Mouse (Mus musculus) ES-Bruce4 (cell line): Measurements from ENCODE around the gene Gtf2f1. TPM values are rescaled to one million over a fixed set of nuclear protein-coding genes. Genes with fewer than 3 reads are reported as not detected.

Experiments used
- H3K27ac ChIP-seq: 2 replicates; pipeline ENCODE4 v1.5.1; 2012; ENCODE audit warnings: low read length, inconsistent platforms; ENCODE audit not compliant: insufficient read depth
- H3K27me3 ChIP-seq: 2 replicates; pipeline ENCODE4 v1.6.1; 2012; ENCODE audit warnings: mild to moderate bottlenecking, low read length, inconsistent platforms; ENCODE audit not compliant: control insufficient read depth, poor library complexity, insufficient read depth, severe bottlenecking
- H3K36me3 ChIP-seq: 2 replicates; pipeline ENCODE4 v1.6.1; 2012; ENCODE audit warnings: inconsistent platforms, mild to moderate bottlenecking, low read length, moderate library complexity; ENCODE audit not compliant: control insufficient read depth, poor library complexity, insufficient read depth, severe bottlenecking
- H3K4me1 ChIP-seq: one replicate; pipeline ENCODE4 v1.8.1; 2011; ENCODE audit warnings: low read length; ENCODE audit not compliant: control insufficient read depth, insufficient read depth
- H3K4me3 ChIP-seq: 2 replicates; pipeline ENCODE4 v1.5.1; 2011; ENCODE audit warnings: low read depth, mild to moderate bottlenecking, low read length
- H3K9ac ChIP-seq: 2 replicates; pipeline ENCODE4 v1.6.1; 2012; ENCODE audit warnings: low read depth, mild to moderate bottlenecking, inconsistent platforms; ENCODE audit not compliant: poor library complexity, severe bottlenecking
- H3K9me3 ChIP-seq: replicated peaks from 2 replicates; pipeline ENCODE4 v1.6.1; 2012; ENCODE audit warnings: mild to moderate bottlenecking, low read length, inconsistent platforms; ENCODE audit not compliant: control insufficient read depth, poor library complexity, insufficient read depth, severe bottlenecking
- CTCF ChIP-seq: IDR thresholded peaks from one replicate; pipeline ENCODE4 v1.8.1; 2011; ENCODE audit warnings: low read depth, low read length
- EP300 ChIP-seq: IDR thresholded peaks from 2 replicates; pipeline ENCODE4 v1.6.1; 2011; ENCODE audit warnings: low read depth, low read length; ENCODE audit not compliant: insufficient read depth
- POLR2A ChIP-seq: IDR thresholded peaks from one replicate; pipeline ENCODE4 v1.8.1; 2011; ENCODE audit warnings: low read length; ENCODE audit not compliant: insufficient read depth
- polyA plus RNA-seq: library from polyadenylated mRNA; stranded (reverse); fragments of >200 nt; gene quantifications from 2 replicates; pipeline ENCODE4 v1.2.4, GENCODE M21; 2011; ENCODE audit warnings: low read depth; ENCODE audit not compliant: missing spikeins, insufficient read depth, insufficient read length

Gtf2f1 gene
- polyA plus RNA-seq, 1 experiment = 74.1 TPM

DNA sequence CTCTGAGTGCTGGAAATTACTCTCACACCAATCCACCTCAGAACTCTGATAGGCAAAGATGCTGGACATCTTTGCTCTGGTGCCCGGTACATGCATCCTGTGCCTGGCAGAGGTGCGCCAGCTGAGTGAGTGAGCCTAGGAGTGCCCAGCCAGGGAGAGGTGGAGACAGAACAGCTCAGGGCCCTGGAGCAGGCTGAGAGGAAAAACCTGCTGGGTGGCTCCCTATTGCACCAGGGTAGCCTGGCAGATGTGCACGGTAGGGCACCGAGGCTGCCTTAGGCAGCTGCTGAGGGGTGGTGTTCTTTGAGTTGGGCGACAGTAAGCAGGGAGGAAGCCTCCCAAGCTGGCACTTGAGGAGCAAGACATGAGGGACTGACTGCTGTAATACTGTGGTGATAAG, 29.1 kb downstream of the Gtf2f1 start, which contains the start of gene Acer1:
Gene Acer1 (minus strand): TSS at position 114 of the 400 bp plus-strand sequence.
- H3K9ac ChIP-seq = no peak within 1 kb of the TSS
- H3K4me1 ChIP-seq = no peaks in the 10 kb centered on the region
- TF ChIP-seq EP300 (no peak), POLR2A (no peak), CTCF (no peak)
- no peaks in the 10 kb centered on the region for H3K36me3 ChIP-seq
- no peak within 1 kb of the TSS for H3K4me3 ChIP-seq
- H3K27me3 ChIP-seq = no peaks in the 10 kb centered on the region
- no peak within 1 kb of the TSS for H3K27ac ChIP-seq
- no peaks in the 10 kb centered on the region for H3K9me3 ChIP-seq

GRCm38 (mm10) chr17:56981049-56981448, 30.0 kb downstream of the Gtf2f1 start:
- H3K4me1 ChIP-seq = no peaks in the 10 kb centered on the region
- TF ChIP-seq CTCF (no peak), EP300 (no peak), POLR2A (no peak)
- no peak overlapping the region for H3K9ac ChIP-seq
- no peak overlapping the region for H3K27ac ChIP-seq
- H3K4me3 ChIP-seq = no peak overlapping the region
- H3K36me3 ChIP-seq = no peaks in the 10 kb centered on the region
- H3K9me3 ChIP-seq = no peaks in the 10 kb centered on the region
- no peaks in the 10 kb centered on the region for H3K27me3 ChIP-seq

- no peaks in the 10 kb centered on the region for H3K36me3 ChIP-seq
- no peak overlapping the region for H3K4me3 ChIP-seq
- no peak overlapping the region for H3K27ac ChIP-seq
- H3K4me1 ChIP-seq = peaks cover 2% of the 10 kb centered on the region
- TF ChIP-seq CTCF = no peak
- TF ChIP-seq EP300 = no peak
- TF ChIP-seq POLR2A = no peak
- H3K9ac ChIP-seq = no peak overlapping the region
- no peaks in the 10 kb centered on the region for H3K27me3 ChIP-seq
- H3K9me3 ChIP-seq = no peaks in the 10 kb centered on the region
Observed at GRCm38 (mm10) chr17:56979524-56979923, 31.6 kb downstream of the Gtf2f1 start.

- Histone ChIP-seq H3K27ac (no peak overlapping the region), H3K9me3 (no peaks in the 10 kb centered on the region), H3K9ac (no peak overlapping the region), H3K4me3 (no peak overlapping the region), H3K27me3 (no peaks in the 10 kb centered on the region), H3K4me1 (peaks cover 3% of the 10 kb centered on the region), H3K36me3 (no peaks in the 10 kb centered on the region)
- TF ChIP-seq POLR2A = no peak
- no peak for TF ChIP-seq EP300
- no peak for TF ChIP-seq CTCF
Observed at GRCm38 (mm10) chr17:56976531-56977390, 34.3 kb downstream of the Gtf2f1 start.

DNA sequence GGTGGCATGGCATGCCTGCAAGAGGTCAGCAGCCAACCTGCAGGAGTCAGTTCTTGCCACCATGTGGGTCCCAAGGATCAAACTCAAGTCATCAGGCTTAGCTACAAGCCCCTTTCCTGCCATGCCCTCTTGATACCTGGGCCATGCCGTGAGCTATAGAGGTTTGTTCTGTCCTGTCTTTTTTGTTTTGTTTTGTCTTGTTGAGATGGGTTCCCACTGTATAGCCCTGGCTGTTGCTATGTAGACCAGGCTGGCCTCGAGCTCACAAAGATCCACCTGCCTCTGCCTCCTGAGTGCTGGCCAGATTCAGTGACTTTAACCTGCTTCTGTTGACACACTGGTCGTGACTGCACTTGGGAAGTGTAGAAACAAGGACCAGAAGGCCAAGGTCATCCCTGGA, 35.7 kb downstream of the Gtf2f1 start:
- Histone ChIP-seq H3K27me3 (no peaks in the 10 kb centered on the region), H3K9ac (no peak overlapping the region), H3K36me3 (no peaks in the 10 kb centered on the region), H3K4me1 (peaks cover 3% of the 10 kb centered on the region), H3K27ac (no peak overlapping the region), H3K9me3 (no peaks in the 10 kb centered on the region), H3K4me3 (no peak overlapping the region)
- TF ChIP-seq POLR2A (no peak), EP300 (no peak), CTCF (no peak)

DNA sequence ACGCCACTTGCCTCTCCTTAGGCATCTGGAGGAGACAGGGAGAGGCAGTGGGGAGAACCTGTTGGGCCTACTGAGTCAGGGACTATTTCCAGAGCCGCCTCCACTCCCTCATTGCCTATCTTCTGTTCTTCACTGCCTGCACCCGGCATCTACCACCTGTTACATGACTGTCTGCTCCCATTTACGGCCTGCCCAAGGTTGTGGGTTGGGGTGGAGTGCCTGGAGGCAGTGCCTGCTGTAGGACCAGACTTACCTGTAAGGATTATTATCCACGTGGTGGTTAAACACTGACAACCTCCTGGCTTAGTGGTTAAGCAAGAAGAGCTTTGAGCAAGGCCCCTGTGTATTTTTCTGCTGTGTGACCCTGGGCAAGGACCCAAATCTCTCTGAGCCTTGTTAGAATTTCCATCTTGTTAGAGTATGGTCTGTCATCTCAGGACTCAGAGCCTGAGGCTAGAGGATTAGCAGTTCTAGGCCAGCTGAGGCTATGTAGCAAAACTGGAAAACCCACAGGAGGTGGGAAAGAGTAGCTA, 36.3 kb downstream of the Gtf2f1 start:
- no peak for TF ChIP-seq POLR2A
- no peak for TF ChIP-seq EP300
- Histone ChIP-seq H3K36me3 (no peaks in the 10 kb centered on the region), H3K9ac (no peak overlapping the region), H3K4me1 (peaks cover 3% of the 10 kb centered on the region), H3K4me3 (no peak overlapping the region), H3K27ac (no peak overlapping the region; the same call in 1 of the 2 replicates), H3K27me3 (no peaks in the 10 kb centered on the region), H3K9me3 (no peaks in the 10 kb centered on the region)
